Mouse (Mus musculus): Measurements from ENCODE around the gene Klhdc10. TPM values are rescaled to one million over a fixed set of nuclear protein-coding genes. Genes with fewer than 3 reads are reported as not detected.

Gene Klhdc10
- 10 to 100 TPM in 1 of 2 experiments, 1 to 10 TPM in 1; 6.2 to 12.4 TPM for polyA plus RNA-seq (2012; fragmentation: generic; extraction: Trizol)

GRCm38 (mm10) chr6:30401308-30402015, at the start of gene Klhdc10:
Gene Klhdc10 (plus strand): TSS chr6:30401868.

DNA sequence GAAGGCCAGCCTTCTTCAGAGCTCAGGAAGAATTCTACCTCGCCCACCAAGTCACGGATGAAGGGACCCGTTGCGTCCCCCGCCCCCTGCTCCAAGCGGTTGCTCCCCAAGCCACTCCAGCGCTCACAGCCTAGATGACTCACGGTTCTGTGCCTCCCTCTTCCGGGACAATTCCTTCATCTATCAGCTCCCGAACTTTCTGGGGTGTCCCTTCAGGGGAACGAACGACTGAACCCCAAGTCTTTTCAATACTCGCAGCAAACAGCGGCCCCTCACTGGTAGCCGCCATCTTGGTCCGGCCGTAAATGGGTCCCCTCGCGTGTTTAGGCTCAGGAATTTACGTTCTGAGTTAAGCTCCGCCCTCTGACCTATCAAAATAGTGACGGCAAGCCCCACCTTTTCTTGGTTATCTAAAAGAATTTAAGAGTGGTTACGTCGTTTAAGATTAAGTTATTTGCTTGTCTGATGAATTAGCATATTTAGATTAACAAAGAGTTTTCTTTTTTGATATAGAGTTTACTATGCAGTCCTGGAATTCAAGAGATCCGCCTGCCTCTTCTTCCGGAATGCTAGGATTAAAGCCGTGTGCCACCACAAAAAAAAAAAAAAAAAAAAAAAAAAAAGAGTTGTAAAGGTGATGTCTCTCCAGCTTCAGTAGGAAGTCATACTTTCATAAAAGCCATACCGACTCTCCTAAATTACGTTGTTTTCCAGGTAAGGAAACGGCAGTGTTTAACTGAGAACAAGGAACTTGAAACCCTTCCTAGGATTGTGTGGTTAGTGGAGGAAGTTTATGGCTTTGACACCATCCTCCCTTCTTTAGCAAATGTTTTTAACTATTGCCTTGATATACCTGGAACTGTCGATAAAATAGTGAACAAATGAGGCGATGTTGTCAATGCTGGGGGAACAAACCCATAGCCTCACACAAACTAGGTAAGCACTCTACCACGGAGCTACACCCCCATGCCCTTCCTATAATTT, 10.7 kb upstream of the Klhdc10 start, which contains the start of gene Zc3hc1:
Zc3hc1 (minus strand) TSS at position 315 of the 984 bp plus-strand sequence.

Other genes starting within 250 kb of the Klhdc10 start
- gene Ube2h, start 97.3 kb upstream of the Klhdc10 start, polyA plus RNA-seq (2012; fragmentation: generic; extraction: Trizol), result 10 to 100 TPM in 1 of 2 experiments, 1 to 10 TPM in 1; 1.5 to 42.5 TPM
- gene Zc3hc1, start 10.8 kb upstream of the Klhdc10 start, polyA plus RNA-seq (2012; fragmentation: generic; extraction: Trizol), result 10 to 100 TPM; 35.9 to 36.8 TPM
- gene Tmem209, start 107.9 kb downstream of the Klhdc10 start, polyA plus RNA-seq (2012; fragmentation: generic; extraction: Trizol), result 10 to 100 TPM in 1 of 2 experiments, 1 to 10 TPM in 1; 2.6 to 11.3 TPM
- gene Ssmem1, start 108.0 kb downstream of the Klhdc10 start, polyA plus RNA-seq (2012; fragmentation: generic; extraction: Trizol), result under 1 TPM in 1 of 2 experiments, not detected in 1; 0.05 TPM
- gene Cpa2, start 139.7 kb downstream of the Klhdc10 start, polyA plus RNA-seq (2012; fragmentation: generic; extraction: Trizol), result under 1 TPM in 1 of 2 experiments, not detected in 1; 0.05 TPM
- not detected for gene Cpa4, start 166.5 kb downstream of the Klhdc10 start, polyA plus RNA-seq (2012; fragmentation: generic; extraction: Trizol)
- not detected for gene Cpa5, start 209.1 kb downstream of the Klhdc10 start, polyA plus RNA-seq (2012; fragmentation: generic; extraction: Trizol)
- gene Cpa1, start 237.3 kb downstream of the Klhdc10 start, polyA plus RNA-seq (2012; fragmentation: generic; extraction: Trizol), result under 1 TPM in 1 of 2 experiments, not detected in 1; 0.24 TPM

Measured in C3H10T1/2 (cell line).